Mouse (Mus musculus) liver, embryonic 16.5 days (tissue): ENCODE measurements at regions not wholly inside any gene's neighbourhood (a gene's known extent, or its start where the extent isn't known, plus 50 kb on each side); places are given as distances from the start of the nearest gene placed in this dataset.

ENCODE experiments used
- ATAC-seq: fragments of 200-750 bp; cut with Nextera tagmentation; 2 replicates; pipeline ENCODE4 v1.8.0; 2017; ENCODE audit warnings: low read depth, mild to moderate bottlenecking, moderate number of reproducible peaks, moderate library complexity
- H3K27ac ChIP-seq: fragments of 300-500 bp; sonication (generic); 2 replicates; pipeline ENCODE4 v1.5.1; 2014; ENCODE audit warnings: mild to moderate bottlenecking, low read length
- H3K27me3 ChIP-seq: fragments of 300-500 bp; sonication (generic); 2 replicates; pipeline ENCODE4 v1.6.1; 2014; ENCODE audit warnings: low read depth, low read length, mixed read lengths; ENCODE audit not compliant: control insufficient read depth, insufficient read depth
- H3K36me3 ChIP-seq: fragments of 300-500 bp; sonication (generic); 2 replicates; pipeline ENCODE4 v1.6.1; 2014; ENCODE audit warnings: mild to moderate bottlenecking; ENCODE audit not compliant: control insufficient read depth, insufficient read depth
- H3K4me1 ChIP-seq: fragments of 300-500 bp; sonication (generic); 2 replicates; pipeline ENCODE4 v1.6.1; 2014; ENCODE audit warnings: low read depth, low read length, mixed read lengths; ENCODE audit not compliant: control insufficient read depth
- H3K4me2 ChIP-seq: fragments of 300-500 bp; sonication (generic); 2 replicates; pipeline ENCODE4 v1.6.1; 2014; ENCODE audit warnings: low read depth, low read length, mixed read lengths
- H3K4me3 ChIP-seq: fragments of 300-500 bp; sonication (generic); 2 replicates; pipeline ENCODE4 v1.5.1; 2014; ENCODE audit warnings: low read depth, mild to moderate bottlenecking, low read length
- H3K9ac ChIP-seq: fragments of 300-500 bp; sonication (generic); 2 replicates; pipeline ENCODE4 v1.6.1; 2014; ENCODE audit warnings: low read depth, low read length
- H3K9me3 ChIP-seq: fragments of 300-500 bp; sonication (generic); replicated peaks from 2 replicates; pipeline ENCODE4 v1.6.1; 2016; ENCODE audit warnings: low read length; ENCODE audit not compliant: control insufficient read depth
- WGBS: fragments of 180-500 bp; shearing (Covaris S2); extraction: QIAGEN DNeasy Blood & Tissue Kit; methylation state at CpG from one replicate; pipeline ENCODE4 v1.1.7; 2014; ENCODE audit not compliant: insufficient replicate concordance; 5-methylcytosine and 5-hydroxymethylcytosine counted together

GRCm38 (mm10) chr1:89002326-89002725 lies 67.9 kb upstream of the Sh3bp4 start:
- Histone ChIP-seq H3K36me3 (no peaks in the 10 kb centered on the region), H3K4me3 (no peak overlapping the region), H3K27me3 (no peaks in the 10 kb centered on the region), H3K9me3 (no peaks in the 10 kb centered on the region), H3K9ac (no peak overlapping the region), H3K27ac (no peak overlapping the region), H3K4me2 (no peak overlapping the region), H3K4me1 (no peaks in the 10 kb centered on the region)
- WGBS: 48% methylated on average over 3 of the region's 3 CpGs
- ATAC-seq: no peak

- Histone ChIP-seq H3K27ac (no peak overlapping the region), H3K4me3 (no peak overlapping the region), H3K9me3 (no peaks in the 10 kb centered on the region), H3K4me2 (no peak overlapping the region), H3K4me1 (no peaks in the 10 kb centered on the region), H3K27me3 (no peaks in the 10 kb centered on the region), H3K36me3 (no peaks in the 10 kb centered on the region), H3K9ac (no peak overlapping the region)
- ATAC-seq: no peak
- 46% methylated on average over 2 of the region's 2 CpGs for WGBS
Observed at GRCm38 (mm10) chr1:89003752-89004151, 66.5 kb upstream of the Sh3bp4 start.

GRCm38 (mm10) chr1:89007476-89007875 lies 62.7 kb upstream of the Sh3bp4 start:
- H3K27ac ChIP-seq: no peak overlapping the region
- no peaks in the 10 kb centered on the region for H3K9me3 ChIP-seq
- no peak overlapping the region for H3K4me2 ChIP-seq
- no peak overlapping the region for H3K4me3 ChIP-seq
- no peak for ATAC-seq
- H3K27me3 ChIP-seq: no peaks in the 10 kb centered on the region
- H3K36me3 ChIP-seq: no peaks in the 10 kb centered on the region
- H3K9ac ChIP-seq: no peak overlapping the region
- H3K4me1 ChIP-seq: no peaks in the 10 kb centered on the region
- WGBS: 71% methylated on average over 7 of the region's 7 CpGs

- no peaks in the 10 kb centered on the region for H3K27me3 ChIP-seq
- no peaks in the 10 kb centered on the region for H3K4me1 ChIP-seq
- no peak overlapping the region for H3K27ac ChIP-seq
- H3K9me3 ChIP-seq: no peaks in the 10 kb centered on the region
- H3K4me2 ChIP-seq: no peak overlapping the region
- ATAC-seq: no peak
- no peak overlapping the region for H3K4me3 ChIP-seq
- no peaks in the 10 kb centered on the region for H3K36me3 ChIP-seq
- H3K9ac ChIP-seq: no peak overlapping the region
- WGBS: 46% methylated on average over 2 of the region's 2 CpGs
Observed at GRCm38 (mm10) chr1:89010170-89010569, 60.0 kb upstream of the Sh3bp4 start.

- no peaks in the 10 kb centered on the region for H3K27me3 ChIP-seq
- no peaks in the 10 kb centered on the region for H3K4me1 ChIP-seq
- no peaks in the 10 kb centered on the region for H3K9me3 ChIP-seq
- H3K27ac ChIP-seq: no peak overlapping the region
- ATAC-seq: no peak
- no peaks in the 10 kb centered on the region for H3K36me3 ChIP-seq
- H3K9ac ChIP-seq: no peak overlapping the region
- H3K4me3 ChIP-seq: no peak overlapping the region
- no peak overlapping the region for H3K4me2 ChIP-seq
- WGBS: 65% methylated on average over 7 of the region's 7 CpGs
Observed at GRCm38 (mm10) chr1:89011454-89011853, 58.8 kb upstream of the Sh3bp4 start.

GRCm38 (mm10) chr1:89015385-89015784 lies 54.8 kb upstream of the Sh3bp4 start:
- Histone ChIP-seq H3K27ac (no peak overlapping the region), H3K9me3 (no peaks in the 10 kb centered on the region), H3K4me3 (no peak overlapping the region), H3K36me3 (no peaks in the 10 kb centered on the region), H3K9ac (no peak overlapping the region), H3K4me1 (no peaks in the 10 kb centered on the region), H3K4me2 (no peak overlapping the region), H3K27me3 (no peaks in the 10 kb centered on the region)
- 37% methylated on average over 12 of the region's 12 CpGs for WGBS
- no peak for ATAC-seq

GRCm38 (mm10) chr1:89015845-89016244 lies 54.4 kb upstream of the Sh3bp4 start:
- Histone ChIP-seq H3K36me3 (no peaks in the 10 kb centered on the region), H3K9ac (no peak overlapping the region), H3K4me3 (no peak overlapping the region)

GRCm38 (mm10) chr1:89019778-89020373 lies 50.3 kb upstream of the Sh3bp4 start:
- Histone ChIP-seq H3K36me3 (no peaks in the 10 kb centered on the region), H3K9me3 (no peaks in the 10 kb centered on the region), H3K27ac (no peak overlapping the region), H3K4me2 (no peak overlapping the region), H3K4me3 (no peak overlapping the region), H3K4me1 (no peaks in the 10 kb centered on the region), H3K9ac (no peak overlapping the region), H3K27me3 (no peaks in the 10 kb centered on the region)
- no peak for ATAC-seq
- 70% methylated on average over 4 of the region's 4 CpGs for WGBS

More at GRCm38 (mm10) chr1:89015845-89016244, 54.4 kb upstream of the Sh3bp4 start:
- ATAC-seq: no peak
- Histone ChIP-seq H3K4me2 (no peak overlapping the region), H3K9me3 (no peaks in the 10 kb centered on the region), H3K27me3 (no peaks in the 10 kb centered on the region), H3K4me1 (no peaks in the 10 kb centered on the region), H3K27ac (no peak overlapping the region)
- 49% methylated on average over 10 of the region's 10 CpGs for WGBS
